Mouse (Mus musculus) MEL-GATA-1-ER (cell line): ENCODE data around the gene Slco2a1.

Source experiments
- DNase-seq: peaks from one replicate; pipeline ENCODE4 v3.0.0-alpha.2; 2012; ENCODE audit warnings: low read depth; ENCODE audit errors: extremely low read depth

Slco2a1 gene

GRCm38 (mm10) chr9:103116941-103117340, 128.4 kb downstream of the Slco2a1 start:
- DNase-seq, result no peak

DNA sequence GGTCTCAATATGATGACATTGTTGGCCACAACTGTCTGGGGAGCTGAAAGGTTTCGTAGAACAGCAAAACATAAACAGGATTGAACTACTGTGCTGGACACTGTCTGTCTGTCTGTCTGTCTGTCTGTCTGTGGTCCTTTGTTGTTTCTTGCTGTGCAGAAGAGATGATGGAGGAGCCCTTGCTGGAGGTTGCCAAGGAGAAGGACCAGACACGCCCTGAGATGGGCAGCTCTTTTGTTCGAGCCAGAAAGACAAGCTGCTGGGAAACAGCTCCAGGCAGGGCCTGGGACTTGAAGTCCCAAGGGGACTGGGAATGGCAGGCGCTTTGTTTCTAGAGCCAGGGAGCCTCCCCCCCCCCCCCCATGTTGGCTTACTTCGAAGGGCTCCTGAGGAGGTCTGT, 129.0 kb downstream of the Slco2a1 start:
- no peak for DNase-seq

GRCm38 (mm10) chr9:103117951-103118350, 129.4 kb downstream of the Slco2a1 start:
- no peak for DNase-seq

- no peak for DNase-seq
These were observed 130.3 kb downstream of the Slco2a1 start for GRCm38 (mm10) chr9:103118651-103119275.

DNA sequence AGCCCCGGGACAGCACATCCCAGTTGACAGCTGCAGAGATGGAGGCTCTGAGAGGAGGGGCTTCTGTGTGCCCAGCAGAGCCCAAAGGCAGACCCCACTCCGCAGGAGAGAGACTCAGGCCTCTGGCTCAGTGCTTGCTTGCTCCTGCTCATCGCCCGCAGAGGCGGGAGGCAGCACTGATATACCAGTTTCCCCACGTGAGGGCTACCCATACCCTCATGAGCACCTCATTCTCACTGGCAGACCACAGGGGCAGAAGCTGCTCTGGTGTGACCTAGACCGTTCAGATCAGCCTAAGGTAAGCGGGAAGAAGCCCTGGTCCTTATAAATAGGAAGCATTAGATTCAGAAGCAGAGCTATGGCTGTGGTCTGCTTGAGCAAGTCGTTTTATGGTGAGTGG, 131.3 kb downstream of the Slco2a1 start:
- DNase-seq, result no peak

- no peak for DNase-seq
These were observed 131.7 kb downstream of the Slco2a1 start for GRCm38 (mm10) chr9:103120231-103120630.

- DNase-seq, result no peak
These were observed 133.0 kb downstream of the Slco2a1 start for GRCm38 (mm10) chr9:103121546-103121945.

GRCm38 (mm10) chr9:103124746-103125145, 136.2 kb downstream of the Slco2a1 start:
- DNase-seq, result no peak

DNA sequence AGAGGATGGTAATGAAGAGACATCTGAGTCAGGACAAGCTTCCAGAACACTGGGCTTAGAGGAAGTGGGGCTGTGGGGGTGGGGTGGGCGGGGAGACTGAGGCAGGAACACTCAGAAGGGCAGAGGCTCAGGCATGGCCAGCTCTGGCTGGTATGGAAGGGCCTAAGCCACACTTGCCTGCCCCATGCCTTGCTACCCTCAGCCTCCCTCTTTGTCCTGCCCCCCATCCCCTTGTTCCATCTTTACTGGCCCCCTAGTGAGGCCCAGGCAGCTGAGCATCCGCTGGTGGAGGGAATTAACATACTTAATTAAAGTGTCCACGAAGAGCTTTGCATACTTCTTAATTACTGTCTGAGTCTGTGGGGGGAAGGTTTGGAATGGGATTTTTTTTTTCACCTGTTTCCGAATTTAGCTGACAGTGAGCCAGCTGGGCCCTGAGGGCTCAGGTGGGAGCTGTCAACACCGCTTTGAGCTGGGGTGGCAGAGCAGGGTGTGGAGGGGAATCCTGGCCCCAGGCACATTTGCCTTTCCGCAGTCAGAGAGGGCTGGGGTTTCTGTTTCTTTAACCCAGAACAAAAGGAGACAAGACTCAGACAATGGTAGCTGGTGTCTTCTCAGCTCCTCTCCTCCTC, 145.1 kb downstream of the Slco2a1 start:
- no peak for DNase-seq

- DNase-seq, result no peak
These were observed 146.0 kb downstream of the Slco2a1 start for GRCm38 (mm10) chr9:103134450-103135030.

DNA sequence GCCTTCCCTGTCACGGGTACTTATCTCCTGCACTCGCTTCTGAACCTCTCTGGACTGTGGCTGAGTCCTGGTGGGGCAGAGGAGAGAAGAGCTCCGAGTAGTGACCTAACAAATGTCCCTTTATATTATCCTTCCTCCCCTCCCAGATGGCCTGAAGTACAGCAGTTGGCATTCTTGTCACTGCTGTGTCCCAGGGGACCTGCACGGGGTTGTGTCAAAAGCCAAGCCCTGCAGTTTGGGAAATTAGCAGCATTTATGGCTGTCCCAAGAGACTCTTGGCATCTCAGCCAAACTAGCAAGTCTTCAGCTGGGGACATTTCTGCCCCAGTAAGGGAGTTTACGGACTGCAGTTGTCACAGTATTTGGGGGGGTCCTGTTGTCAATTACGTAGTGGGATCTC, 151.0 kb downstream of the Slco2a1 start:
- no peak for DNase-seq

GRCm38 (mm10) chr9:103140384-103140783, 151.9 kb downstream of the Slco2a1 start:
- no peak for DNase-seq

DNA sequence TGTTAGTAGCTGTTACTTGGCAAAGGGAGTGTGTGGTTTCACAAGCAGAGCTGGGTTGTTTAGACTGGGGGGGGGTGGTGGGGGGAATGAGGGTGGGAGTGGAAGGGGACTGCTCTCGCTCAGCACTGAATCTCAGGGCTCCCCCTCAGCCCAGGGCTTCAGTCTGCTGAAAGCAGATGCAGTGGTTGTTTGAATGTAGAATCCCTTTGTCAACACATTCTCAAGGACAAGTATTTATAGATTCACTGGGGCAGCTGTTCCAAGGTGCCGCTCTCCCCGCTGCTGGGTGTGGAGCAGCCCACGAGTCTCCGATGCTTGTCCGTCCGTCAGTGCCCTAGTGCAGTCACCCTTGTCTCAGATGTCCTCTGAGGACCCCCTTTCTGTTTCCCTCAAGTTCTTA, 152.8 kb downstream of the Slco2a1 start:
- no peak for DNase-seq

- no peak for DNase-seq
These were observed 155.4 kb downstream of the Slco2a1 start for GRCm38 (mm10) chr9:103143881-103144280.

- no peak for DNase-seq
These were observed 156.8 kb downstream of the Slco2a1 start for GRCm38 (mm10) chr9:103145351-103145750.
